Mouse (Mus musculus) 416B (cell line): ENCODE data around the gene Nbeal2.

ENCODE experiments used
- DNase-seq: peaks from one replicate; pipeline ENCODE4 v3.0.0; 2011; ENCODE audit warnings: low read depth

The Nbeal2 gene

DNA sequence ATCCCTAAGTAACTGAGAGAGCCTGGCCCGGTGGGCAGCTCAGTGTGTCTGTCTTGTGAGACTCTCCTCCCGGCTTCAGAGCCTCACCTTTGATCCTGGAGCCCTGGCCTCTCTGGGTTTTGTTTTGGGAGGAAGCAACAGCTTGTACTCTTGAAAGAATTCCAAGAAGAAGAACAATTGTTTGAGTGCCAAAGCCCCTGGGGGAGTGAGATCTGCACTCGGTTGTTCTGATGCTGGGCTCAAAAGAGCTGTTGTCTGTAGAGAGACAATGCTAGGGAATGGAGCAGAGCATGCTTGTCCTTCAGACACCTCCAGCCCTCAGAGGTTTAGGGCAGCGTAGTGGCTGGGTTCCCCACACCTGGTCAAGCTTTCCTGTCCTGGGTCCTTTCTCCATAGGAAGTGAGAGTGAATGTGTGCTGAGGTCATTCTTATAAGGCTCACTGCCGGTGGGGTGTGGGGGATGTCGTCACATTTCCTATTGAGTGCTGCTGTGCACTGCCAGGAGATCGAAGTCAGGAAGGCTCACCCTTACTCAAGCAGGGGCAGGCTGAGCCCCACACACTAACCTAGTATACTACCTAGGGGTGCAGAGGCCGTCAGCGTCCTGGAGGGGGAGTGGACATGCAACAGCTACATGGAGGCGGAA, 19.3 kb upstream of the Nbeal2 start:
- peak; percentile 66 for DNase-seq

GRCm38 (mm10) chr9:110672462-110673106, 18.6 kb upstream of the Nbeal2 start:
- DNase-seq = peak; percentile 62

- no peak for DNase-seq
Measured at GRCm38 (mm10) chr9:110669785-110670184, 15.8 kb upstream of the Nbeal2 start.

DNA sequence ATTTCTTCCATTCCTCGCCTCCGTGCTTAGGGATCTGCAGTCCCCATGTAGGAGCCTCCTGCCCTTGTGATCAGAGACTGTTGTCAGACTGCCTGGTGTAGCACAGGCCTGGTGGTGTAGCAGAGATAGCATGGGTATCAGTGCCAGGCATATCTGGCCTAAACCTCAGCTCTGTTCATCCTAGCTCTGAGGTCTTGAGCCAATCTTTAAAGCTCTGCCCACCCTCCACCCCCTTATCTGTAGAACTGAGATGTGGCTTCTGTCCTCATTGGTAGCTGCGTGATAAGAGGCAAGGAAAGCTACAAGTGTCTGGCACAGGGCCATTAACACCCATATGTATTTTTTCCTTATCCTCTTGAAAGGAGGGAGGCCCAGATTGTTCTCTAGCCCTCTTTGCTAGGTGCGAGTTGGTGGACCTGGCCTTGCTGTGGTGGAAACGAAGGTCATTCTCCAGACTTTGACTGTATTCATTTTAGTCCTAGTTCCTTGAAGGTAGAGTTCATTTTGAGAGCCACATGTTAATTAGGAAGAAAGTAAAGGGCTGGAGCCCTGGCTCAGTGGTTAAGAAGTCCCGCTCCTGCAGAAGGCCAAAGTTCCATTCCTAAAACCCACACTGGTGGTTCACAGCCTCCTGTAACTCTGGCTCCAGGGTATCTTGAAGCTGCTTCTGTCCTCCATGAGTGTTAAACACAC, 14.8 kb upstream of the Nbeal2 start:
- peak; percentile 94 for DNase-seq

DNA sequence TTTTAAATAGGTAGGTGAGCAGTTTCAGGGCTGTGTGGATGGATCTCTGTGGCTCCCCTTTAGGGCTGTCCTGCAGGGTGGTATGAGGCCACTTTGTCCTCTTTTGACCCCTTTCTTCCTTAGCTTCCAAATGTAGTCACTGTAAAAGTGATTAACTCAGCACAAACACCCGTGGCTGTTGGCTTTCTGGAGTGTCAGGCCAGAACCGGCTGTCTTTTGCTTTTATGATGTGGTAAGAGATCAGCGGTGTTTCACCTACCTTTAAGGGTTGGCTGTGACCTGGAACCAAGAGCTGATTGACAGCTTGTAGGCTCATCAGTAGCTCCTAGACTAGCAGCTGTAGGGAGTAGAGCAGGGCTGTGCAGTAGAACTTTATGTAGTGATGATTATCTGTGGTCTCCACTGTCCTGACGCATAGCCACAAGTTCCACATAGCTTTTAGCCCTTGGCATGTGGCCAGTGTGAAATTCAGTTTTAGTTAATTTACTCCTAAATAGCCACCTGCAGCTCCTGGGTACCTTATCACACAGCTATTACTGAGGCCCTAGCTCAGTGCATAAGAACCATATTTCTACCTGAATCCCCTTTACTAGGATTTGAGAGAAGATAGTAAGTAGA, 13.4 kb upstream of the Nbeal2 start:
- peak; percentile 89 for DNase-seq

- no peak for DNase-seq
Measured at GRCm38 (mm10) chr9:110666374-110666773, 12.4 kb upstream of the Nbeal2 start.

DNA sequence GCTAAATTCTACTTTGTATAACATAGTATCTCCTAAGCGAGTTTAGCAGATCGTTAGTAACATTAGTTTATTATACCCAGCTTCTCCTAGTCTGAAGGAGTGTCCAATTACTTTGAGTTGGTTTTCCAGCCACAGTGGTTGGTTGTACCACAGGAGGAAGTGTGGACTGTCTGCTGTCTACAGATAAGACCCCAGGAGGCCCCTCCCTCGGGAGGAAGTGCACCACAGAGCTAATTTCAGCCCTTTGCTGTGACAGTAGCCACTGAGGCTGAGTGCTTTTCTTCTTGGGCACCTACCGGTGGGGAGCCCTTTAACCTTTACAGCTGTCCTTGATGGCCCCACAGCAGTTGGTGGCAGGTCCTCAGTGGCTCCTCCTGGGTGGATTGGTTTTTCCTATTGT, 12.0 kb upstream of the Nbeal2 start:
- peak; percentile 98 for DNase-seq

DNA sequence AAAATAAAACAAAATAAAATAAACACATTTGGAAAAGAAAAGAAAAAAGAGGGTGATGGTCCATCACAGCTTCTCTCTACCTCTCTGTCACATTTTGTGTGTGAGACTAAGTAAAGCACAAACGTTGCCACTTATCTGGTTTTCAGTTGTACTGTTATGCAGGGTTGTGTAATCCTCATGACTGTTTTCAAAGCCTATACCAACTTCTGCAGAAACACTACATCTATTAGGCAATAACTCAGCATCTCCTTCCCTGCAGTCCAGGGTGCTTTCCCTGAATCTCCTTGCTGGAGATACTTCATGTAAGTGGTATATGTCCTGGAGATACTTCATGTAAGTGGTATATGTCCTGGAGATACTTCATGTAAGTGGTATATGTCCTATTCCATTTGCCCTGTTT, 8.9 kb upstream of the Nbeal2 start:
- peak; percentile 73 for DNase-seq

DNA sequence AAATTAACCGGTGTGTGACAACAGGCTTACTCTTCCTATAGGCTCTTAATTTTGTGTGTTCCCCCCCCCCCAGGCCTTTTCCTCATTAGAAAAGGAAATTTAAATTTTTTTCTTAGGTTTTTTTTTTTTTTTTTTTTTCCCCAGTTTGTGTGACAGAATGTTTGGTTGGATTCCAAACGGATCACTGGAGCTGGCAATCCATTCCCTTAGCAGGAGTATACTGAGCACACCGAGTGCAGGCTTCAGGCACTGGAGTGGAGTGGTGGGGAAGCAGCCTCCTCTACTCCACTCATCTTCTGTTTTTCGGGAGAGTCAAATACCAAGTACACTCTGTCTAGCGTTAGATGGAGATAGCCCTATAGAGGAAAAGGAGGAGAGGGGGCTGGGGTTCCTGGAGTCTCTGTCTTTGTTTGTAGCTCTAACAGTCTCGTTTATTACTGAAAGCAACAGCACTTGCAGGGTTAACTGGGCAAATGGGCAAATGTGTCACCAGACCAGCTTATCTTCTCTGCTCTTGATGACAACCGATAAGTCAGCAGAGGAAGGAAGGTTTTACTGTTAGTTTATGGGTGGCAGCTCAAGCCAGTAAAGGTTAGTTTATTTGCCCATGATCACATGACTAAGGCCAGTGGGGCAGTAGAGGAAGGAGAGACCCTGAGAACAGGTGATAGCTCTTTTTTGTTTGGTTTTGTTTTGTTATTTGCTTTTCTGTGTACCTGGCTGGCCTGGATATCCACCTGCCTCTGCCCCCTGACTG, 7.1 kb upstream of the Nbeal2 start:
- DNase-seq = peak; percentile 83

- DNase-seq = no peak
Measured at GRCm38 (mm10) chr9:110660208-110660607, 6.2 kb upstream of the Nbeal2 start.

- DNase-seq = peak; percentile 82
Measured at GRCm38 (mm10) chr9:110659521-110659920, 5.6 kb upstream of the Nbeal2 start.

- peak; percentile 93 for DNase-seq
Measured at GRCm38 (mm10) chr9:110657474-110658078, 3.6 kb upstream of the Nbeal2 start.

- DNase-seq = peak; percentile 99
Measured at GRCm38 (mm10) chr9:110656249-110657221, 2.6 kb upstream of the Nbeal2 start, which contains the start of gene Ccdc12. Gene Ccdc12 (plus strand): TSS chr9:110656503.

- no peak for DNase-seq
Measured at GRCm38 (mm10) chr9:110655651-110656007, 1.7 kb upstream of the Nbeal2 start.

DNA sequence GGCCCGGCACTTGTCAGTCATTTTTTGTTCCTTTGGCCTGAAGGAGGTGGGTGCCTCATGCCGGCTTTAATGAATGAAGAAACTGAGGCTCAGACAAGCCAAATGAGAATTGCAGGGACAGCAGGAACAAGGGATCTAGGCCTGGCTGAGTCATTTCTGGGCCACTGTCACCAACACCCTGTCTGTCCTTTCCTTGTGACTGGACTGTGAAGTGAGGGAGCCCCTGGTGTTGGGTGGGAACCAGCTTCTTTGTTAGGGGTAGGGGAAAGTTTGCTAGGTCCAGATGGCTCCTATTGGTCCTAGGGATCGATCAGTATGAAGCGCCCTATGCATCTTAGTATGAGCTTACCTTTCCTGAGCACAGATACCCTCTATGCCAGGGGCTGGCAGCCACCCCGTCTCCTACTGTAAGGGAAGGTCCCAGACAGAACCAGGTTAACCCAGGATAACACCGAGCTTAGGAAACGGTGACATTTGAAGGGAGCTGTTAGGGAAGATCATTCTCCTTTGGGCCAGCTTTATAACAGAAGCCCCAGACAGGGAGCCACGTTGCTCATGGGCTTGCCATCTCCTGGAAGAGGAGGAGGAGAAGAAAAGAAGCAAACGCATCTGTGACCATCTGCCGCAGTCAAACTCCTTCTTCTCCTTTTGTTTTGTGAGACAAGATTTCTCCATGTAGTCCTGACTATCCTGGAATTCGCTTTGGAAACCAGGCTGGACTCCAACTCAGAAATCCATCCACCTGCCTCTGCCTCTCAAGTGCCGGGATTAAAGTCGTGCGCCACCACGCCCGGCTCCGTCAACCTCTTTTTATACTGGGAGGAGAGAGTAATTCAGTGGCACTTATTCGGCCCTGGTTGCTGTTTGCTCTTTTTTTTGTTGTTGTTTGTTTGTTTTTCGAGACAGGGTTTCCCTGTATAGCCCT, 1.0 kb upstream of the Nbeal2 start:
- no peak for DNase-seq

GRCm38 (mm10) chr9:110652963-110653654, 852 bp downstream of the Nbeal2 start:
- DNase-seq = no peak

- peak; percentile 79 for DNase-seq
Measured at GRCm38 (mm10) chr9:110651931-110652722, 1.8 kb downstream of the Nbeal2 start.

DNA sequence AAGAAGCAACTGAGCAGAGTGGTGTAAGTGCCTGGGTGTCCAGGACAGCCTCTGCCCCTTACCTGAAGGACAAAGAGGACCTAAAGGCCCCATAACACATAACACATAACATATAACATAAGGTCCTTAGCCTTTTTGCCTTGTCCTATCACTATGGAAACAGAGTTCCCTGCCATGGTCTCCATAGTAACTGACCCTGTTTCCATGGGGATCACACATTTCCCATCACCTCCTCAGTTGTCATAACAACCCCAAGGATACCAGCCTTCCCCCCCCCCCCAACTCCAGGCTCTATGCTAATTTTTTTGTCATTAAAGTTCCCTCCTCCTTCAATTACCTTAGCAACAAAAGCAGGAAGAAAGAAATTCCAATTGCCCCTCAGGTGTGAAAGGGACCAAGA, 4.2 kb downstream of the Nbeal2 start:
- no peak for DNase-seq
